Mouse (Mus musculus) myocyte (in vitro differentiated cells): ENCODE data around the gene Gad2.

Source experiments
- CEBPB ChIP-seq: IDR thresholded peaks from 2 replicates; pipeline ENCODE4 v1.6.1; 2011; ENCODE audit warnings: mild to moderate bottlenecking, moderate library complexity; ENCODE audit not compliant: poor library complexity, insufficient read depth, severe bottlenecking
- E2F4 ChIP-seq: IDR thresholded peaks from one replicate; pipeline ENCODE4 v1.6.1; 2011; ENCODE audit warnings: mild to moderate bottlenecking, control low read depth, moderate library complexity; ENCODE audit not compliant: insufficient read depth
- MAX ChIP-seq: IDR thresholded peaks from one replicate; pipeline ENCODE4 v1.6.1; 2011; ENCODE audit warnings: low read depth, mild to moderate bottlenecking, control low read depth
- MYOD1 ChIP-seq, 3 experiments: IDR thresholded peaks; one replicate each; pipeline ENCODE4 v1.6.1; 2011; ENCODE audit warnings: control low read depth in 2 of 3, low read depth in 2 of 3, mild to moderate bottlenecking in 2 of 3, moderate library complexity in 1 of 3; ENCODE audit not compliant: insufficient read length in 2 of 3, control insufficient read depth in 1 of 3
- MYOG ChIP-seq, 3 experiments: IDR thresholded peaks; one replicate each; pipeline ENCODE4 v1.6.1; 2011; ENCODE audit warnings: control low read depth in 2 of 3, low read depth in 2 of 3, mild to moderate bottlenecking in 2 of 3; ENCODE audit not compliant: insufficient read length in 2 of 3, control insufficient read depth in 1 of 3, insufficient read depth in 1 of 3
- POLR2A ChIP-seq: IDR thresholded peaks from one replicate; pipeline ENCODE4 v1.6.1; 2011; ENCODE audit warnings: low read depth, mild to moderate bottlenecking, control low read depth, moderate library complexity; ENCODE audit not compliant: insufficient read length
- POLR2AphosphoS2 ChIP-seq: IDR thresholded peaks from one replicate; pipeline ENCODE4 v1.6.1; 2011; ENCODE audit warnings: low read depth, control low read depth; ENCODE audit not compliant: insufficient read length
- REST ChIP-seq: IDR thresholded peaks from one replicate; pipeline ENCODE4 v1.6.1; 2011; ENCODE audit warnings: mild to moderate bottlenecking, control low read depth, moderate library complexity; ENCODE audit not compliant: insufficient read depth, insufficient read length
- SRF ChIP-seq: IDR thresholded peaks from one replicate; pipeline ENCODE4 v1.6.1; 2011; ENCODE audit warnings: low read depth; ENCODE audit not compliant: control insufficient read depth, insufficient read length
- TCF3 ChIP-seq: IDR thresholded peaks from one replicate; pipeline ENCODE4 v1.6.1; 2011; ENCODE audit warnings: low read depth, control low read depth; ENCODE audit not compliant: insufficient read length
- USF1 ChIP-seq: IDR thresholded peaks from one replicate; pipeline ENCODE4 v1.6.1; 2011; ENCODE audit warnings: low read depth, mild to moderate bottlenecking, control low read depth, moderate library complexity

DNA sequence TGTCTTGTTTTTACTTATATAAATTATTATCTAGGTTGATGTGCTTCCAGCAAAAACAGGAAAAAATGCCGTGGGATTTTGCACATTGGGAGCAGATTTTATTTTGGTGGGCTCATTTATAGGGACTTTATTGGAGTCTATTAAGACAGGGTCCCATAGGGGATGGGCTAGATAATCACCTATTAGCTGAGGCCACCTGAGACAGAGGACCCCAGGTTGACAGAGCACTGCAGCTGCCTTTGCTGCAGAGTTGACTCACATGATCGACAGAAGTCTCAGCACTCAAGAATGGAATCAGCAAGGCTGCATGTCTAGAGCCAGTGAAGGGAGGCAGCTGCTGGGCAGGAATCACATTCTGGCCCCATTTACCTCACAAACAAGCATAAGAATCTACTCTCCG is 84.2 kb downstream of the Gad2 start:
- TF ChIP-seq POLR2A = no peak
- TF ChIP-seq SRF = no peak
- no peak for TF ChIP-seq E2F4
- TF ChIP-seq CEBPB = no peak
- no peak for TF ChIP-seq USF1
- TF ChIP-seq MAX = no peak
- TF ChIP-seq MYOG (IDR thresholded peaks at IDR 0.05; ENCODE audit: control insufficient read depth in 1 of 3, insufficient read depth in 1 of 3, insufficient read length in 2 of 3, low read depth in 2 of 3) = no peak
- TF ChIP-seq POLR2AphosphoS2 = no peak
- no peak for TF ChIP-seq REST
- no peak for TF ChIP-seq MYOD1 (IDR thresholded peaks at IDR 0.05; ENCODE audit: control insufficient read depth in 1 of 3, insufficient read length in 2 of 3, low read depth in 2 of 3)
- no peak for TF ChIP-seq TCF3
